Mouse (Mus musculus) small intestine, adult 2 months (tissue): ENCODE measurements at regions not wholly inside any gene's neighbourhood (a gene's known extent, or its start where the extent isn't known, plus 50 kb on each side); places are given as distances from the start of the nearest gene placed in this dataset.

Source experiments
- H3K27ac ChIP-seq: fragments of 200-500 bp; 2 replicates; pipeline ENCODE4 v1.5.1; 2012; ENCODE audit warnings: low read depth, low read length, control low read depth, inconsistent platforms; ENCODE audit not compliant: insufficient read depth
- H3K27me3 ChIP-seq: fragments of 200-500 bp; 2 replicates; pipeline ENCODE4 v1.6.1; 2012; ENCODE audit warnings: mild to moderate bottlenecking, moderate library complexity, low read length, inconsistent platforms; ENCODE audit not compliant: control insufficient read depth, insufficient read depth
- H3K36me3 ChIP-seq: fragments of 200-500 bp; 2 replicates; pipeline ENCODE4 v1.6.1; 2012; ENCODE audit warnings: mild to moderate bottlenecking, low read length, control low read depth, inconsistent platforms; ENCODE audit not compliant: control insufficient read depth, insufficient read depth
- H3K4me1 ChIP-seq: fragments of 200-500 bp; 2 replicates; pipeline ENCODE4 v1.6.1; 2012; ENCODE audit warnings: low read length, inconsistent platforms, mixed read lengths; ENCODE audit not compliant: control insufficient read depth, insufficient read depth, insufficient read length
- H3K4me3 ChIP-seq: fragments of 200-500 bp; 2 replicates; pipeline ENCODE4 v1.5.1; 2012; ENCODE audit warnings: low read depth, mild to moderate bottlenecking, control low read depth, inconsistent platforms, low read length, moderate library complexity
- CTCF ChIP-seq: fragments of 200-500 bp; IDR thresholded peaks from 2 replicates; pipeline ENCODE4 v1.5.1; 2012; ENCODE audit warnings: low read depth, mild to moderate bottlenecking, control low read depth, inconsistent platforms, low read length, moderate library complexity, mixed read lengths; ENCODE audit not compliant: insufficient replicate concordance, insufficient read length; ENCODE audit errors: extremely low read depth
- POLR2A ChIP-seq: fragments of 200-500 bp; IDR thresholded peaks from 2 replicates; pipeline ENCODE4 v1.6.1; 2012; ENCODE audit warnings: low read depth, mild to moderate bottlenecking, control low read depth, inconsistent platforms, low read length, moderate library complexity
- WGBS: fragments of 180-500 bp; shearing (Covaris S2); methylation state at CpG from one replicate; pipeline ENCODE4 v1.1.7; 2018; 5-methylcytosine and 5-hydroxymethylcytosine counted together

- H3K27ac ChIP-seq, result no peak overlapping the region
- no peaks in the 10 kb centered on the region for H3K27me3 ChIP-seq
- H3K36me3 ChIP-seq, result no peaks in the 10 kb centered on the region
- no peaks in the 10 kb centered on the region; the same call in 1 of the 2 replicates for H3K4me1 ChIP-seq
- TF ChIP-seq POLR2A, result no peak
- no peak for TF ChIP-seq CTCF
- WGBS, result 70% methylated on average over 6 of the region's 6 CpGs
- H3K4me3 ChIP-seq, result no peak overlapping the region
Measured at GRCm38 (mm10) chr17:83135441-83136120, 79.5 kb upstream of the Pkdcc start.

- WGBS, result 89% methylated on average over 5 of the region's 5 CpGs
- TF ChIP-seq CTCF (no peak), POLR2A (no peak)
Measured at GRCm38 (mm10) chr17:83136267-83136666, 78.8 kb upstream of the Pkdcc start.

GRCm38 (mm10) chr17:83137720-83138119 is 77.4 kb upstream of the Pkdcc start:
- 53% methylated on average over 7 of the region's 7 CpGs for WGBS

More at GRCm38 (mm10) chr17:83136267-83136666, 78.8 kb upstream of the Pkdcc start:
- no peak overlapping the region for H3K4me3 ChIP-seq
- H3K4me1 ChIP-seq, result no peaks in the 10 kb centered on the region; the same call in 1 of the 2 replicates
- H3K36me3 ChIP-seq, result no peaks in the 10 kb centered on the region
- no peak overlapping the region for H3K27ac ChIP-seq
- H3K27me3 ChIP-seq, result no peaks in the 10 kb centered on the region

GRCm38 (mm10) chr17:83138493-83139417 is 76.3 kb upstream of the Pkdcc start:
- 65% methylated on average over 11 of the region's 11 CpGs for WGBS

More at GRCm38 (mm10) chr17:83137720-83138119, 77.4 kb upstream of the Pkdcc start:
- Histone ChIP-seq H3K27me3 (no peaks in the 10 kb centered on the region), H3K4me1 (no peaks in the 10 kb centered on the region; the same call in 1 of the 2 replicates), H3K4me3 (no peak overlapping the region), H3K27ac (no peak overlapping the region), H3K36me3 (no peaks in the 10 kb centered on the region)
- no peak for TF ChIP-seq POLR2A
- no peak for TF ChIP-seq CTCF

GRCm38 (mm10) chr17:83148371-83148929 is 66.6 kb upstream of the Pkdcc start:
- H3K27ac ChIP-seq, result no peak overlapping the region
- H3K4me3 ChIP-seq, result no peak overlapping the region
- no peaks in the 10 kb centered on the region for H3K4me1 ChIP-seq
- H3K27me3 ChIP-seq, result no peaks in the 10 kb centered on the region
- TF ChIP-seq POLR2A, result no peak
- TF ChIP-seq CTCF, result no peak
- H3K36me3 ChIP-seq, result no peaks in the 10 kb centered on the region
- WGBS, result 62% methylated on average over 15 of the region's 15 CpGs

More at GRCm38 (mm10) chr17:83138493-83139417, 76.3 kb upstream of the Pkdcc start:
- no peak overlapping the region for H3K27ac ChIP-seq
- TF ChIP-seq POLR2A (no peak), CTCF (no peak)
- H3K4me3 ChIP-seq, result no peak overlapping the region
- H3K36me3 ChIP-seq, result no peaks in the 10 kb centered on the region
- H3K4me1 ChIP-seq, result no peaks in the 10 kb centered on the region; the same call in 1 of the 2 replicates
- H3K27me3 ChIP-seq, result no peaks in the 10 kb centered on the region

- Histone ChIP-seq H3K4me1 (no peaks in the 10 kb centered on the region), H3K36me3 (no peaks in the 10 kb centered on the region), H3K4me3 (no peak overlapping the region), H3K27ac (no peak overlapping the region), H3K27me3 (no peaks in the 10 kb centered on the region)
- 78% methylated on average over 6 of the region's 6 CpGs for WGBS
- TF ChIP-seq CTCF (no peak), POLR2A (no peak)
Measured at GRCm38 (mm10) chr17:83149336-83149735, 65.8 kb upstream of the Pkdcc start.

- WGBS, result 81% methylated on average over 4 of the region's 4 CpGs
- no peak overlapping the region for H3K27ac ChIP-seq
- TF ChIP-seq POLR2A, result no peak
- no peak for TF ChIP-seq CTCF
- H3K27me3 ChIP-seq, result no peaks in the 10 kb centered on the region
- H3K4me3 ChIP-seq, result no peak overlapping the region
- H3K4me1 ChIP-seq, result no peaks in the 10 kb centered on the region
- H3K36me3 ChIP-seq, result no peaks in the 10 kb centered on the region
Measured at GRCm38 (mm10) chr17:83155106-83155505, 60.0 kb upstream of the Pkdcc start.
